Mouse (Mus musculus) testis, adult 2 months (tissue): Measurements from ENCODE around the gene Cacna2d1.

Experiments used
- CTCF ChIP-seq: fragments of 200-500 bp; IDR thresholded peaks from 2 replicates; pipeline ENCODE4 v1.5.1; 2012; ENCODE audit warnings: low read depth, mild to moderate bottlenecking, inconsistent platforms, low read length, moderate library complexity; ENCODE audit not compliant: control insufficient read depth, insufficient read depth, insufficient replicate concordance
- POLR2A ChIP-seq: fragments of 200-500 bp; IDR thresholded peaks from 2 replicates; pipeline ENCODE4 v1.6.1; 2012; ENCODE audit warnings: low read depth, mild to moderate bottlenecking, inconsistent platforms, low read length, moderate library complexity; ENCODE audit not compliant: control insufficient read depth

DNA sequence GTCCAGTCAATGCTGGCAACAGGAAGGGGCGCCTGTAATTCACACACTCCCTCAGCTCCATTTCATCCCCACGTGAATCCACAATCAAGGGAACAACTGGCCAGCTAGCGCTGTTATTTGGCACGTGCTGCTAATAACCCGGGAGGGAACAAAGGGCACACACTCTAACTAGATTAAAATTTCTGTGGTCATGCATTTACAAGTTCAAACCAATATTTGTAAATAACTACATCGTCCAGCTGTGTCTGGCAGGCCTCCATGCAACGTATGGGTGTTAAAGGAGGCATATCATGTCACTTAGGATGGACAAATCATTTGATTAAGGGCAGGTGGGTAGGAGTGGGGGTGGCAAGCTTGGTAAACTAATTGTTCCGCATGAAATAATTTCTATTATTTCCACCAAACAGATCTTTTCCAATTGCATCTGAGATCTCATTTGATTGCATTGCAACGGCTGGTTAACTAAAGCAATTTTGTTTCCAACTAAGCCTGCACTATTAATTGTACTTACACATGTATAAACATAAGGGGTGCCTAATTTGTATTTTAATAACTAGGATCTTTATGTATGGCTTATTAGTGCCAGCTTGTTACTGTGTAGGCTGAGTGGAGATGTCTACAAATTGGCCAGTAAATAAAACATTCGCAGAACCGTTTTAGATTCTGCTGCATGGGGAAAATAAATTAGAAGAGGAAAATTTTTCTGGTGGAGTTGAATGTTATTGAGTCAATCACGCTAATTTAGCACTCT, 231.8 kb downstream of the Cacna2d1 start:
- TF ChIP-seq POLR2A (no peak), CTCF (no peak)
